Mouse (Mus musculus): Measurements from ENCODE around the gene Gm45521. TPM values are rescaled to one million over a fixed set of nuclear protein-coding genes. Genes with fewer than 3 reads are reported as not detected.
A peak's percentile ranks its signal among the peaks of the same experiment; 100 is the strongest.

Gm45521 gene
- polyA plus RNA-seq (2016; fragmentation: Nextera tagmentation; extraction: Ambion mirVana) = 0.67 TPM in 1 of 2 replicates, not detected in the other

DNA sequence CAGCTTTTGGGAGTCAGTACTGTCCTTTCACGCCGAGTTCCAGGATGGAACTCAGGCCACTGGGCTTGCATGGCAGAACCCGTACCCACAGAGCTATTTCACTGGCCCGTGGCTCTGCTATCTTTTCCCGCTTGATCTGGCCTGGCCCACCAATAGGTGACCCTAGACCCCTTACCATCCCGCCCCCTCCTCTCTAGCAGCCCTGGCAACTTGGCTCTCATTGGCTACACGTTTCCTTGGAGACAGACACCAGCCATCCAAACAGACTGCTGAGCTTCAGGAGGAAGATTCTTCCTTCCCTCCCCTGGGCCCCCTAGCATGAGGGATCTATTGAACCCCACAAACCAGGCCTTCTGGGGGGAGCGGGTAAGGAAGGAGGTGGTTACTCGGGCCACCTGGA, at the start of gene Gm45521:
Gene Gm45521 (plus strand): TSS at position 240 of the 400 bp plus-strand sequence.
- no peak within 1 kb of the TSS for H3K27ac ChIP-seq
- H3K4me2 ChIP-seq (replicated peaks) = no peak within 1 kb of the TSS
- no peak within 1 kb of the TSS for H3K9ac ChIP-seq
- H3K4me1 ChIP-seq = peaks cover 13% of the 10 kb centered on the region
- no peaks in the 10 kb centered on the region for H3K36me3 ChIP-seq
- H3K4me3 ChIP-seq = no peak within 1 kb of the TSS
- no peaks in the 10 kb centered on the region for H3K27me3 ChIP-seq
- peak; percentile 39; the same call in 1 of the 2 replicates for ATAC-seq (ENCODE audit: low FRiP score)
- 49% methylated on average over 9 of the region's 9 CpGs for WGBS
- H3K9me3 ChIP-seq (replicated peaks) = no peaks in the 10 kb centered on the region

DNA sequence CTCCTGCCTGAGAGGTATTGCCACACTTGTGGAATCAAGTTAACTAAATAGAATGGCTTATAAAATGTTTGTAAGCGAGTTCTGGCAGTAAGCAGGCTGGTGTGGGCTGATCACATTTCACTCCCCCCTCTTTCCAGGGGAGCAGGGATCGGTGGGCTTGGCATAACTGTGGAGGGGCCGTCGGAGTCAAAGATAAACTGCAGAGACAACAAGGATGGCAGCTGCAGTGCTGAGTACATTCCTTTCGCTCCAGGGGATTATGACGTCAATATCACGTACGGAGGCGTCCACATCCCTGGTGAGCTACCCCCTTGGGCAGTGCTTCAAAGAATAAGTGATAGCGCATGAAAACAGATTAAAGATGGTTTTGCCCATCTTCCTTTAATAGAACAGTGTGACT, 47.6 kb upstream of the Gm45521 start:
- Histone ChIP-seq H3K4me3 (no peak overlapping the region), H3K4me2 (replicated peaks) (no peak overlapping the region), H3K9me3 (replicated peaks) (no peaks in the 10 kb centered on the region), H3K9ac (no peak overlapping the region), H3K4me1 (no peaks in the 10 kb centered on the region), H3K27me3 (no peaks in the 10 kb centered on the region), H3K27ac (no peak overlapping the region), H3K36me3 (peaks cover 47% of the 10 kb centered on the region)
- no peak for ATAC-seq (ENCODE audit: low FRiP score)
- 81% methylated on average over 10 of the region's 10 CpGs for WGBS

DNA sequence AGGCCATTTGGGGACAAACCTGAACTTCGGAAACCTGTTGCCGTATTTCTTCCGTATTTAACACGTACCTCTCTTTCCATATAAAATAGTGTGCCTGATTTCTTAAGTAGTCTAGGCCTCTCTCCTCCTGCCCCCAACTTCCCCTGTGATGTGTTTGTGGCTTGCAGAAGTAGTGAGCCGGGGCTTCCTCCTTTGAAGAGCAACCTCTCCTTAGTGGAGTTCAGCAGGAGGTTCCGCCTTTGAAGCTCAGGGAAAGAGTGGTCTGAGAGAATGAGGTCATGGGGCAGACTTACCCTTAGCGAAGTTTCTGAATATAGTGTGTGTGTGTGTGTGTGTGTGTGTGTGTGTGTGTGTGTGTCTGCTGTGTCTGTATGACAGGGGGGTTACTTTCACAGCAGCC, 43.2 kb upstream of the Gm45521 start:
- 67% methylated on average over 7 of the region's 7 CpGs for WGBS
- Histone ChIP-seq H3K4me1 (no peaks in the 10 kb centered on the region), H3K4me3 (no peak overlapping the region), H3K9ac (peak overlapping the region; percentile 8; the same call in 1 of the 2 replicates), H3K4me2 (replicated peaks) (no peak overlapping the region), H3K27me3 (no peaks in the 10 kb centered on the region), H3K27ac (no peak overlapping the region), H3K9me3 (replicated peaks) (no peaks in the 10 kb centered on the region), H3K36me3 (peaks cover 50% of the 10 kb centered on the region)
- no peak for ATAC-seq (ENCODE audit: low FRiP score)

DNA sequence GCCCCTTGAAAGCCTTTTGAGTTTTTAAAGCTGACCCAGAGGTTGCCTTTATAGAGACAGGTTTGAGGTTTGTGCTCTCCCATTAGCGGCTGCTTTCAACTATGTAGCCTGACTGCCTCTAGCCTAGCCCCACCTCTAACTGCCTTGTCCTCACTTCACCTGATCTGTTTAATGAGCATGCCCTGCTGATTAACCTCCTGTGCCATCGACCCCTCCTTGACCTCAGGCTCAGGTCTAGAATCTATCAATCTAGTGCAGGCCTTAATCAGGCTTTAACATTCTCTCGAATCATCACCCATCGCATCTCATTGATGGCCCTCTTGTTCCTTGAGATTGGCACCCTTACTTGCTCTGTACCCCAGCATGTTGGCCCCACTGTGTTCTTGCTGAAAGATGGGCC, 42.6 kb upstream of the Gm45521 start:
- Histone ChIP-seq H3K4me1 (no peaks in the 10 kb centered on the region), H3K9ac (no peak overlapping the region), H3K27me3 (no peaks in the 10 kb centered on the region), H3K4me2 (replicated peaks) (no peak overlapping the region), H3K9me3 (replicated peaks) (no peaks in the 10 kb centered on the region), H3K36me3 (peaks cover 53% of the 10 kb centered on the region), H3K27ac (no peak overlapping the region), H3K4me3 (no peak overlapping the region)
- no peak for ATAC-seq (ENCODE audit: low FRiP score)
- WGBS = 82% methylated on average over 4 of the region's 4 CpGs

DNA sequence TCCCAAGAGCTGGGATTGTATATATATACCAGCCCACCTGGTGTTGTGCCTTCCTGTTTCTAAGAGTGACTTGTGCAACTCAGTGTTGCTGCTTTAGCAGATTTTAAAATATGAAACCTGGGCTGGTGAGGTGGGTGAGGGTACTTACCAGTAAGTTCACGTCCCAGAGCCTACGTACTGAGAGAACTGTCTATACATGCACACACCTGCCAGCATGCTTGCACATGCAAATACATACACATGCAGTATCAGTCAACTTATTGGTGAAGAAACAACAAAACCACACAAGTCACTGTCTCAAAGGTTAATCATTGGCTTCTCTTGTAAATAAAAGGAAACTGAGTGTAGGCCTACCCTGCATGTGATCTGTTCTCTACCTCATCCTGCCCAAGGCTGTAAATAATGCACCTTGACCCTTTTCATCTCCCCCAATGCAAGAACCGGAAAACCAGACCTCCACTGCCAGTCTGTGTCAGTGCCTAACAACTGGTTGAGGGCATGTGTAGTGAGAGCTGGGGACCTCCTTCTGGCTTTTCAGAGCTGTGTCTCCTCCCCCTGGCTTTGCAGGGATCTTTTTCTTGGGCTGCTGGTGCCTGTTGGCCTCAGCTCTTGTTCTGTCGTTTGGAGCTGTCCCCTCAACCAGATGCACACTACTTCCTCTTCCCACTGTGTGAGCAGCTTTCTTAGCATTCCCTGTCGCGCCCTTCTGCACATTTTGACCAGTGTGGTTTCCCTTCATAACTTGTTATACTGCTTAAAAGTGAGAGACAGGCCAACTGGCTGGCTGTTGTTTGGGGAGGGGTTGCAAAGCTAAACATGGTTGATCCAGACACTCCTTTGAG, 38.7 kb upstream of the Gm45521 start:
- Histone ChIP-seq H3K27me3 (no peaks in the 10 kb centered on the region), H3K4me2 (replicated peaks) (no peak overlapping the region), H3K4me1 (no peaks in the 10 kb centered on the region), H3K9me3 (replicated peaks) (no peaks in the 10 kb centered on the region), H3K36me3 (peaks cover 74% of the 10 kb centered on the region), H3K4me3 (no peak overlapping the region), H3K9ac (no peak overlapping the region), H3K27ac (no peak overlapping the region)
- ATAC-seq (ENCODE audit: low FRiP score) = no peak
- 86% methylated on average over 6 of the region's 6 CpGs for WGBS

DNA sequence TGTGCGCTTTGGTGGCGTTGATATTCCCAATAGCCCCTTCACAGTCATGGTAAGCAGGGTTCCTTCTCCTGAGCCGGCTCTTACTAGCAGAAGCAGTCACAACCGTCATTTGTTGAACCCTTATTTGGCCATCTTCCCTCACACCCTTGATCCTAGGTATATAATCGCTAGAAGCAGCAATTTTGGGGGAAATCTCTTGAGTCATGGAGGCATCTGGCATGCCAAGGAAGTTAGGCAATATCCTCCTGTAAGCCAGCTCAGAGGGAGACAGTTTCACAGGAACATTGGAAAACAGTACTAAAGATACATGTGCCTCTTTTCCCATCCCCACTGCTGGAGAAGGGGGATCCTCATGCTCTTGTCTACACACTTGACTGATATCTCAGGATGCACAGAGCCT, 37.8 kb upstream of the Gm45521 start:
- Histone ChIP-seq H3K4me1 (no peaks in the 10 kb centered on the region), H3K4me3 (no peak overlapping the region), H3K9me3 (replicated peaks) (no peaks in the 10 kb centered on the region), H3K4me2 (replicated peaks) (no peak overlapping the region), H3K36me3 (peaks cover 81% of the 10 kb centered on the region), H3K9ac (no peak overlapping the region), H3K27me3 (no peaks in the 10 kb centered on the region), H3K27ac (no peak overlapping the region)
- 93% methylated on average over 5 of the region's 5 CpGs for WGBS
- no peak for ATAC-seq (ENCODE audit: low FRiP score)

DNA sequence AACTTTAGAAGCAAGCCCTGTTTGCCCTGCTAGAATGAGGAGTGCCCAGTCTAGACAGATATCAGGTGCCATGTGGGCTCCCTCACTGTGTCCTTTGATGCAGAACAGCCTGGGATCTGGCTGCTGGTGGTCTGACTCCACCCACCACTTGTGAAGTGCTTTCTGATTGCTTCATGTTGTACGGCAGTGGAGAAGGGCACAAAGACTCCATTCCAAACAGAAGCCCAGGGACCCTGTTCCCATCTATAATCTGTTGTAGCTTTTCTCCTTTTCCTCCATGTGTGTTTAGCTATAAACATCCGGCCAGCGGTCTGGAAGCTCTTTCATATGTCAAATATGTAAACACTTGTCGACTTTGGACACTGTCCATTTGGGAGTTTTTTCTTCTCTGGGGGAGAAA, 37.2 kb upstream of the Gm45521 start:
- peaks cover 79% of the 10 kb centered on the region for H3K36me3 ChIP-seq

DNA sequence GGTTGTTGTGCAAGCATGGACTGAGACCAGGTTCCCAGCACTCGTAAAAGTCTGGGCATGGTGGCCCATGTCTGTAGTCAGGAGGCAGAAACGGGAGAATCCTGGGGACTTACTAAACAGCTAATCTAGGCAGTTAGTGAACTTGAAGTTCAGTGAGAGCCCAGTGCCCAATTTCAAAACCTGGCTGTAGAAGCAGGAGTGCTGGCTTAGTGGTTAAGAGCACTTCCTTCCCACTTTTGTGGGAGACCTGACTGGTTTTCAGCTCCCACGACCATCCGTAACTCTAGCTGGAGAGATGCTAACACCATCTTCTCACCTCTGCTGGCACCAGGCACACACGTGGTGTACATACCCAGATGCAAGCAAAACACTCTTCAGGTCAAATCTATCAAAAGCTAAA, 35.6 kb upstream of the Gm45521 start:
- Histone ChIP-seq H3K36me3 (peaks cover 71% of the 10 kb centered on the region), H3K4me2 (replicated peaks) (no peak overlapping the region), H3K4me3 (no peak overlapping the region), H3K27ac (no peak overlapping the region), H3K9ac (no peak overlapping the region), H3K27me3 (no peaks in the 10 kb centered on the region), H3K9me3 (replicated peaks) (no peaks in the 10 kb centered on the region), H3K4me1 (no peaks in the 10 kb centered on the region)
- no peak for ATAC-seq (ENCODE audit: low FRiP score)
- 94% methylated on average over 5 of the region's 5 CpGs for WGBS

More for the DNA sequence above, 37.2 kb upstream of the Gm45521 start:
- Histone ChIP-seq H3K27me3 (no peaks in the 10 kb centered on the region), H3K4me1 (no peaks in the 10 kb centered on the region), H3K9me3 (replicated peaks) (no peaks in the 10 kb centered on the region), H3K9ac (no peak overlapping the region), H3K4me3 (no peak overlapping the region), H3K27ac (no peak overlapping the region), H3K4me2 (replicated peaks) (no peak overlapping the region)
- ATAC-seq (ENCODE audit: low FRiP score) = no peak
- 89% methylated on average over 4 of the region's 4 CpGs for WGBS

DNA sequence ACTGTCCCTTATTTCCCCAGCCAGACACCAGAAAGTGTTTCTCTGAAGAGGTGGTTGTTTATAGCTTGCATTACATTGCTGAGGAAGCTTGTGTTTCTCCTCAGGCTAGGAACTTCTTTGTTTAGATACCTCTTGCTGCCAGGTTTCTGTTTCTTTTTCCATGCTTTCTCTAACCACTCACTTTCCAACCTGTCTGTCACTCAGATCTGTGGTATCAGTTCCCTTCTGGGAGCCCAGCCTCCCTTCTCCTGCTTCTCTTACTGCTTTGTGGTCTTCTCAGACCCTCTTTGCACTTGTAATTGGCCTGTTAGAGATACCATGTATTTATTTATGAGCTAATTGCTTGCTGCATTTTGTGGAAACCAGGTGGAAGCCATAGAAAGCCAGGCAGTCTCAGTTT, 33.5 kb upstream of the Gm45521 start:
- peaks cover 60% of the 10 kb centered on the region for H3K36me3 ChIP-seq
- H3K4me1 ChIP-seq = no peaks in the 10 kb centered on the region
- H3K27ac ChIP-seq = no peak overlapping the region
- no peaks in the 10 kb centered on the region for H3K9me3 ChIP-seq (replicated peaks)
- no peak overlapping the region for H3K9ac ChIP-seq
- H3K27me3 ChIP-seq = no peaks in the 10 kb centered on the region
- no peak for ATAC-seq (ENCODE audit: low FRiP score)
- no peak overlapping the region for H3K4me2 ChIP-seq (replicated peaks)
- no peak overlapping the region for H3K4me3 ChIP-seq

DNA sequence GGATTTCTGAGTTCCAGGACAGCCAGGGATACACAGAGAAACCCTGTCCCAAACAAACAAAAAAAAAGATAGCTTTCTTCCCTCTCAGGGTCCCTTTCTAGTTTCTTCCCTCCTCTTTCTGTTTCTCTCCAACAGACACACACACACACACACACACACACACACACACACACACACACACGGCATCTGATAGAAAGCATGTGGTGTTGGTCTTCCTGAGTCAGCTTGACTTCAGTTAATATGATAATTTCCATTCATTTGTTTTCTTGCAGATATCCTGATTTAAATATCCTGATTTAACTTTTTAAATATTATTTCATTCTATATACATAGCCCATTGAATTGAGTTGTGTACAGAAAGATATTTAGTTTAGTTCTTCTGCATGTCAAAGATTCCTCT, 28.7 kb upstream of the Gm45521 start:
- ATAC-seq (ENCODE audit: low FRiP score) = no peak
- 80% methylated on average over 1 of the region's 1 CpGs for WGBS
- Histone ChIP-seq H3K4me3 (no peak overlapping the region), H3K4me2 (replicated peaks) (no peak overlapping the region), H3K27ac (no peak overlapping the region), H3K9me3 (replicated peaks) (no peaks in the 10 kb centered on the region), H3K9ac (no peak overlapping the region), H3K36me3 (peaks cover 64% of the 10 kb centered on the region), H3K4me1 (no peaks in the 10 kb centered on the region), H3K27me3 (no peaks in the 10 kb centered on the region)

DNA sequence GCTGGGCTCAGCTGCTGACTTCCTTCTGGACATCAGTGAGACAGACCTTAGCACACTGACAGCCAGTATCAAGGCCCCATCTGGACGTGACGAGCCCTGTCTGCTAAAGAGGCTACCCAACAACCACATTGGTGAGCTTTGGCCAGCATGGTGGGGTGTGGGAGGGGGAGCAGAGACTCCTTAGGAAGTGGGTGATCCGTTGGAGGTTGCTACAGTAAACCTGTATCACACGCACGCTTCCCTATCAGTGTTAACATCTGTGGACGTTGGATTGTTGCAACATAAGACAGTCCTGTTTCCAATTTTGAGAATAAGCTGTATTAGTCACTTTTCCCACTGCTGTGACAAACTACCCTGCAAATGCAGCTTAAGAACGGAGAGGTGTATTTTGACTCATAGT, 28.1 kb upstream of the Gm45521 start:
- peaks cover 64% of the 10 kb centered on the region for H3K36me3 ChIP-seq
- H3K27ac ChIP-seq = no peak overlapping the region
- no peak for ATAC-seq (ENCODE audit: low FRiP score)
- H3K4me1 ChIP-seq = no peaks in the 10 kb centered on the region
- WGBS = 86% methylated on average over 7 of the region's 7 CpGs
- H3K9me3 ChIP-seq (replicated peaks) = no peaks in the 10 kb centered on the region
- no peak overlapping the region for H3K9ac ChIP-seq
- H3K4me2 ChIP-seq (replicated peaks) = no peak overlapping the region
- no peaks in the 10 kb centered on the region for H3K27me3 ChIP-seq
- H3K4me3 ChIP-seq = no peak overlapping the region

DNA sequence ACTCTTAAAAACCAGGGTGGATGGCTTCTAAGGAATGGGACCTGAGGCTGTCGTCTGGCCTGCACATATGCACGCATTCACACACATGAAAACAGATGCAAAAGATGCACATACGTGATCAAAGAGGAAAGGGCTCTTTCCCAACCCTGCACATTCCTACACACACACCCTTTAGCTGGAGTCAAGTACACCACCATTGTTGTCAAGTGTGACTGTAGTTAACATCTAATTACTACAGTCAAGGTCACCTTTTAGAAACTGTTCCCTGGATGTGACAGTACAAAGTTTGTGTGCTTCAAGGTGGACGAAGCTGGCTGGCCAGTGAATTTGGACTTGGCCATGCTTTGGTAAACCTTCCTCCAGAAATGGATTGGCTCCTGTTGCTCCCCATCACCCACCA, 24.9 kb upstream of the Gm45521 start:
- no peak for ATAC-seq (ENCODE audit: low FRiP score)
- Histone ChIP-seq H3K27ac (no peak overlapping the region), H3K27me3 (no peaks in the 10 kb centered on the region), H3K4me2 (replicated peaks) (no peak overlapping the region), H3K9ac (no peak overlapping the region), H3K4me1 (peaks cover 4% of the 10 kb centered on the region; the same call in 1 of the 2 replicates), H3K9me3 (replicated peaks) (no peaks in the 10 kb centered on the region), H3K36me3 (peaks cover 66% of the 10 kb centered on the region), H3K4me3 (no peak overlapping the region)
- 94% methylated on average over 4 of the region's 4 CpGs for WGBS

DNA sequence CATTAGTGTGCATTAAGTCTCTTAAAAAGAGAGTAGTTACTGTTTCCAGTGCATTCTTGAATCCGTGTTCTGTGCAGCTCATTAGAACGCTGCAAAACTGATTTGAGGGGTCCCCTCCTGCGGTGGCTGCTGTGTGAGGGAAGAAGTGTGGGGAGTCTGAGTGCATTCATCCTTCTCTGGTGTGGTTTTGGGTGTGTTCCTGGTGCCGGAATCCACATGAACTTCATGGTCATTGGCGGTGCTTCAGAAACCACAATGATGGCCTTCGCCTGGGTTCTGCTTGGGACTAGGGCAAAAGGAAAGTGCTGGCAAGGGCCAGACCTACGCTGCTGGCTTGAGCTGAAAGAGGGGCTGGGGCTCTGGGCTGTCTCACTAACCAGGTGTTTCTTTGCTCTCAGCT, 22.9 kb upstream of the Gm45521 start:
- no peaks in the 10 kb centered on the region for H3K27me3 ChIP-seq
- H3K9ac ChIP-seq = no peak overlapping the region
- no peak overlapping the region for H3K4me3 ChIP-seq
- H3K36me3 ChIP-seq = peaks cover 63% of the 10 kb centered on the region
- H3K4me2 ChIP-seq (replicated peaks) = no peak overlapping the region
- H3K4me1 ChIP-seq = peaks cover 5% of the 10 kb centered on the region; the same call in 1 of the 2 replicates
- WGBS = 97% methylated on average over 7 of the region's 7 CpGs
- H3K9me3 ChIP-seq (replicated peaks) = no peaks in the 10 kb centered on the region
- no peak overlapping the region for H3K27ac ChIP-seq
- ATAC-seq (ENCODE audit: low FRiP score) = no peak

All from hindbrain, embryonic 12.5 days (tissue).